Mouse (Mus musculus) forebrain, embryonic 16.5 days (tissue): Measurements from ENCODE around the gene Zfc3h1. TPM values are rescaled to one million over a fixed set of nuclear protein-coding genes. Genes with fewer than 3 reads are reported as not detected.

Source experiments
- ATAC-seq: fragments of 200-750 bp; cut with Nextera tagmentation; 2 replicates; pipeline ENCODE4 v1.8.0; 2017; ENCODE audit warnings: mild to moderate bottlenecking, moderate library complexity
- H3K27ac ChIP-seq: fragments of 300-500 bp; sonication (generic); 2 replicates; pipeline ENCODE4 v1.5.1; 2014; ENCODE audit warnings: low read length, control low read depth
- H3K27me3 ChIP-seq: fragments of 300-500 bp; sonication (generic); replicated peaks from 2 replicates; pipeline ENCODE4 v1.6.1; 2014; ENCODE audit warnings: low read length; ENCODE audit not compliant: control insufficient read depth, insufficient read depth
- H3K36me3 ChIP-seq: fragments of 300-500 bp; sonication (generic); 2 replicates; pipeline ENCODE4 v1.6.1; 2014; ENCODE audit not compliant: control insufficient read depth, insufficient read depth
- H3K4me1 ChIP-seq: fragments of 300-500 bp; sonication (generic); replicated peaks from 2 replicates; pipeline ENCODE4 v1.6.1; 2014; ENCODE audit warnings: low read length; ENCODE audit not compliant: control insufficient read depth, insufficient read depth
- H3K4me2 ChIP-seq: fragments of 300-500 bp; sonication (generic); 2 replicates; pipeline ENCODE4 v1.6.1; 2014; ENCODE audit warnings: mild to moderate bottlenecking, low read length, control low read depth
- H3K4me3 ChIP-seq: fragments of 300-500 bp; sonication (generic); replicated peaks from 2 replicates; pipeline ENCODE4 v1.5.1; 2014; ENCODE audit warnings: mild to moderate bottlenecking, low read length, control low read depth
- H3K9ac ChIP-seq: fragments of 300-500 bp; sonication (generic); replicated peaks from 2 replicates; pipeline ENCODE4 v1.6.1; 2014; ENCODE audit warnings: low read depth, low read length, control low read depth
- H3K9me3 ChIP-seq: fragments of 300-500 bp; sonication (generic); 2 replicates; pipeline ENCODE4 v1.6.1; 2016; ENCODE audit warnings: low read length; ENCODE audit not compliant: control insufficient read depth
- WGBS: fragments of 180-500 bp; shearing (Covaris S2); extraction: QIAGEN DNeasy Blood & Tissue Kit; methylation state at CpG from one replicate; pipeline ENCODE4 v1.1.7; 2014; 5-methylcytosine and 5-hydroxymethylcytosine counted together
- polyA plus RNA-seq: library from polyadenylated mRNA; unstranded; fragments of >200 nt; fragmentation: Nextera tagmentation; extraction: Ambion mirVana; gene quantifications from 2 replicates; pipeline ENCODE4 v1.2.1, GENCODE M21; 2015

The Zfc3h1 gene
- polyA plus RNA-seq, 1 experiment from 2014 or later: 21.2 TPM

GRCm38 (mm10) chr10:115421976-115422375, 37.2 kb downstream of the Zfc3h1 start:
- no peak overlapping the region for H3K27ac ChIP-seq

GRCm38 (mm10) chr10:115425351-115425750, 40.6 kb downstream of the Zfc3h1 start:
- ATAC-seq: no peak
- 44% methylated on average over 2 of the region's 2 CpGs for WGBS
- H3K4me3 ChIP-seq: no peak overlapping the region

More at GRCm38 (mm10) chr10:115421976-115422375, 37.2 kb downstream of the Zfc3h1 start:
- WGBS: 80% methylated on average over 4 of the region's 4 CpGs
- H3K4me1 ChIP-seq: no peaks in the 10 kb centered on the region
- H3K9me3 ChIP-seq: no peaks in the 10 kb centered on the region
- H3K36me3 ChIP-seq: peaks cover 24% of the 10 kb centered on the region
- no peak overlapping the region for H3K9ac ChIP-seq
- ATAC-seq: no peak
- no peaks in the 10 kb centered on the region for H3K27me3 ChIP-seq
- H3K4me3 ChIP-seq: no peak overlapping the region
- no peak overlapping the region for H3K4me2 ChIP-seq

DNA sequence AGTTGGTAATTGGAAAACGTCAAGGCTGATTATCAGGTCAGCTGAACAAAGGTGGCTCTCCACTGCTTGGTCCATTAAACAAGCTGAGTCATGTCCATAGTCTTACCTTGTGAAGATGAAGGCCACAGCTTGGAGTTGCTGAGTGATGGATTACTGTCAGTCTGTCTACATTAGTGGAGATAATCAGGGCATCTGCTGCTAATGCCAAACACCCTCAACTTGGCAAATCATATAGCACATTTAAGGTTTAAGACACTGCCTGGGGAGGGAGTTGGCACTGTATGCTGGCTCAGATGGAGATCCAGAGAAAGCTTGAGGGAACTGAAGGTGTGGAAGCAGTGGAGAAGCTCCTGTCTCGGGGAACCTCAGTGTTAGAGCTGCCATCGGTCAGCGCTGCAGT, 52.5 kb downstream of the Zfc3h1 start:
- no peaks in the 10 kb centered on the region for H3K9me3 ChIP-seq
- no peaks in the 10 kb centered on the region for H3K4me1 ChIP-seq
- WGBS: 86% methylated on average over 4 of the region's 4 CpGs
- ATAC-seq: no peak
- H3K4me2 ChIP-seq: no peak overlapping the region
- H3K27me3 ChIP-seq: no peaks in the 10 kb centered on the region
- no peak overlapping the region for H3K4me3 ChIP-seq
- H3K27ac ChIP-seq: no peak overlapping the region
- H3K9ac ChIP-seq: no peak overlapping the region
- peaks cover 2% of the 10 kb centered on the region for H3K36me3 ChIP-seq

More at GRCm38 (mm10) chr10:115425351-115425750, 40.6 kb downstream of the Zfc3h1 start:
- Histone ChIP-seq H3K36me3 (peaks cover 32% of the 10 kb centered on the region), H3K4me2 (no peak overlapping the region), H3K9me3 (no peaks in the 10 kb centered on the region), H3K4me1 (no peaks in the 10 kb centered on the region), H3K9ac (no peak overlapping the region), H3K27ac (no peak overlapping the region), H3K27me3 (no peaks in the 10 kb centered on the region)

- Histone ChIP-seq H3K27ac (no peak overlapping the region), H3K4me2 (no peak overlapping the region), H3K4me3 (no peak overlapping the region), H3K27me3 (0 out of 2 replicates have a peak, but pooled peaks cover 2% of the 10 kb centered on the region), H3K9ac (no peak overlapping the region), H3K9me3 (peaks cover 6% of the 10 kb centered on the region), H3K4me1 (no peaks in the 10 kb centered on the region), H3K36me3 (no peaks in the 10 kb centered on the region)
- no peak for ATAC-seq
- 94% methylated on average over 13 of the region's 13 CpGs for WGBS
Measured at GRCm38 (mm10) chr10:115448614-115449013, 63.9 kb downstream of the Zfc3h1 start.

DNA sequence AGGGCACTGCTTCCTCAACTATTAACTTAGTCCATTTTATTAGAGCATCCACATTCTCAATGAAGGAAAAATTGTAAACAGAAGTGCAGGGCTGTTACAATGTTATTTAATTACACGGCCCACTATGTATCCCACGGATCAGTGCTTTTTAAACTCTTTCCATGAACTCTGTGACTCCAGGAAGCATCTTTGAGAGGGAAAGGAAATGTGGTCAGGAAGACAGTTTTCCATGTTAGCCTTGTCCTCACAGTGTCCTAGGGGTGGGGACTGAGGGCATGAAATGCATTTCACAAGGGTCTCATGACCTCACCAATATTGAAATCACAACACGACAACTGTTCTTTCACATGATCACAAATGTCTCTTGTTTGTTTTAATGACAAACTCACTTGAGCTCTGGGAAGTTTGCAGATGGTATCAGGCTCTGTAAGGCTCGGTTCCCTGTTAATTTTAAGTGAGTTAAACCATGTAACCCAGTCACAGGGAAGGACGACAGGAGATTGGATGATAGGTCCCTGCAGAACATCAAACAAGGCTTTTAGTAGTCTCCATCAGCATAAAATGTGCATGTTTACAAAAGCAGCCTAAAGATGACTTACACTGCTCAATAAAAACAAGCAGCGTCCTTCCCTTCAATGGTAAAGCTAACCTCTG, 72.7 kb downstream of the Zfc3h1 start:
- H3K4me2 ChIP-seq: no peak overlapping the region
- H3K27ac ChIP-seq: no peak overlapping the region
- WGBS: 79% methylated on average over 6 of the region's 6 CpGs
- H3K36me3 ChIP-seq: no peaks in the 10 kb centered on the region
- no peaks in the 10 kb centered on the region for H3K4me1 ChIP-seq
- peaks cover 25% of the 10 kb centered on the region for H3K27me3 ChIP-seq
- no peaks in the 10 kb centered on the region for H3K9me3 ChIP-seq
- no peak overlapping the region for H3K4me3 ChIP-seq
- no peak for ATAC-seq
- no peak overlapping the region for H3K9ac ChIP-seq

DNA sequence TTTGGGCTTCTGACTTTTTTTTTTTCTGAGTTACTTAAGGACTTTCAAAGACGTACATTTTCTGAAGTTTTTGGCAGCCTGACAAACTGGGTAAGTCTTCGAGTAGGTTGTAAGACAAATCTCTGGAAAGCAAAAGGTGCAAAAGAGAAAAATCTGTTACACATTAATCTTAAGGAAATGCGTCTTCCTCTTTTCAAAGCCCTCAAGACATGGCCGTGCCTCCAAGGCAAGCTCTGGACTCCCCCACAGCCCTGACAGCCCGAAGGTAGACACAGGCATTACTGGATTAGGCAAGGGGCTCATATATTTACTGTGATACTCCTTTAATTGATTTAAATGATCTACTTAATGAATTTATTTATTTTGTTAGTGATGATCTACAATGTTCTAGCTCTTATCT, 77.9 kb downstream of the Zfc3h1 start:
- Histone ChIP-seq H3K36me3 (no peaks in the 10 kb centered on the region), H3K27me3 (peaks cover 57% of the 10 kb centered on the region), H3K9ac (no peak overlapping the region), H3K27ac (no peak overlapping the region), H3K9me3 (no peaks in the 10 kb centered on the region), H3K4me2 (no peak overlapping the region), H3K4me1 (no peaks in the 10 kb centered on the region), H3K4me3 (no peak overlapping the region)
- WGBS: 77% methylated on average over 5 of the region's 5 CpGs
- no peak for ATAC-seq

- WGBS: 86% methylated on average over 7 of the region's 7 CpGs
- H3K4me2 ChIP-seq: no peak overlapping the region
- no peak overlapping the region for H3K9ac ChIP-seq
- no peak for ATAC-seq
- H3K36me3 ChIP-seq: no peaks in the 10 kb centered on the region
- peaks cover 66% of the 10 kb centered on the region for H3K27me3 ChIP-seq
- no peak overlapping the region for H3K4me3 ChIP-seq
- H3K9me3 ChIP-seq: no peaks in the 10 kb centered on the region
- H3K4me1 ChIP-seq: 0 out of 2 replicates have a peak, but pooled peaks cover 3% of the 10 kb centered on the region
- H3K27ac ChIP-seq: no peak overlapping the region
Measured at GRCm38 (mm10) chr10:115465072-115465471, 80.3 kb downstream of the Zfc3h1 start.

DNA sequence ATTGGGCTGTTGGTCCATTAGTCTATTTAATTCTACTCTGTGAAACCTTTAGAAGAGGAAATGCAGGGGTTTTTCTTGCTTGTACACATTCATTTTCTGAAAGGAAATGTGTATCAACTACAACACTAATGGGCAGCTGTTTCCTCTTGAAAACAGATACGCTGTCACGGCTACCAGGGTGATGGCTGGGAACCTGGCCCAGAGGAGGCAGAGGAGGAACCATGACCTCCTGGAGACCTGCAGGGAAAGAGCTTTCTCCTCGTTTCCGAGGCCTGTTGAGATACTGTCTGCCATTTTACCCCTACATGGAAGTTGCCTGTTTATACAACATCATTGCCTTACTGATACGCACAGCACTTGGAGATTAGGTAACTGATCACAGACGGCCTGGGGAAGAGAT, 81.0 kb downstream of the Zfc3h1 start:
- Histone ChIP-seq H3K27me3 (peaks cover 67% of the 10 kb centered on the region), H3K4me2 (no peak overlapping the region), H3K27ac (no peak overlapping the region), H3K4me3 (no peak overlapping the region), H3K4me1 (0 out of 2 replicates have a peak, but pooled peaks cover 3% of the 10 kb centered on the region), H3K9me3 (no peaks in the 10 kb centered on the region), H3K36me3 (no peaks in the 10 kb centered on the region), H3K9ac (no peak overlapping the region)
- 81% methylated on average over 6 of the region's 6 CpGs for WGBS
- no peak for ATAC-seq

DNA sequence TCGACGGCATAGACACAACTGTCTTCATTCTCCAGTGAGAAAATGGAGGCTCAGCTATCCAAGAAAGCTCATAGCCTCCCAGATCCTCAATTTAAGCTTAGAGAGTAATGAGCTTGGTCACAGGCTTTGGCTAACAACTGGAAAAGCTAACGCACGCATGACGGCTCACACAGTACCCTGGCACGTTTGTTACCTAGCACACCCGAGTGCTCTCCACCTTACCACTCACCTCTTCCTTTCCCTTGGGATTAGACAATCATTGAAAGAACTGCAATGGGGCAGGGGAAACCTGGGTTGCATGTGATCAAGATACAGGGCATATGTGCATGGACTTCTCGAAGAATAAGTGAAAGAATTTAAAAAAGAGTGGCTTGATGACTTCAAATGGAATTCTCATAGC, 83.2 kb downstream of the Zfc3h1 start:
- H3K27ac ChIP-seq: no peak overlapping the region
- 86% methylated on average over 8 of the region's 8 CpGs for WGBS
- H3K27me3 ChIP-seq: peaks cover 67% of the 10 kb centered on the region
- H3K4me3 ChIP-seq: no peak overlapping the region
- H3K36me3 ChIP-seq: no peaks in the 10 kb centered on the region
- no peaks in the 10 kb centered on the region for H3K9me3 ChIP-seq
- H3K9ac ChIP-seq: no peak overlapping the region
- H3K4me1 ChIP-seq: 0 out of 2 replicates have a peak, but pooled peaks cover 3% of the 10 kb centered on the region
- ATAC-seq: no peak
- no peak overlapping the region for H3K4me2 ChIP-seq
